Mouse (Mus musculus): ENCODE measurements around the gene Kpna2. TPM values are rescaled to one million over a fixed set of nuclear protein-coding genes. Genes with fewer than 3 reads are reported as not detected.
"Not testable (repeated sequence)": the region's sequence is repeated elsewhere in the genome, so short reads cannot be mapped to it uniquely, and the experiment has no call there.

Kpna2 gene
- polyA plus RNA-seq, 1 experiment from 2014 or later, result 567 TPM

GRCm38 (mm10) chr11:107027431-107028274 is 28.3 kb upstream of the Kpna2 start:
- peaks cover 56% of the 10 kb centered on the region for H3K4me1 ChIP-seq
- WGBS, result under 1% methylated on average over 107 of the region's 107 CpGs
- peak overlapping the region; percentile 66 for H3K4me2 ChIP-seq
- ATAC-seq (ENCODE audit: low FRiP score), result peak; percentile 92
- peak overlapping the region; percentile 85 for H3K27ac ChIP-seq
- H3K9me3 ChIP-seq, result no peaks in the 10 kb centered on the region
- H3K27me3 ChIP-seq, result 0 out of 2 replicates have a peak, but pooled peaks cover 16% of the 10 kb centered on the region
- peak overlapping the region; percentile 69 for H3K9ac ChIP-seq
- no peaks in the 10 kb centered on the region for H3K36me3 ChIP-seq (replicated peaks)
- peak overlapping the region; percentile 63 for H3K4me3 ChIP-seq (replicated peaks)

GRCm38 (mm10) chr11:107026554-107027430 is 27.5 kb upstream of the Kpna2 start:
- ATAC-seq (ENCODE audit: low FRiP score), result no peak
- peak overlapping the region; percentile 74 for H3K4me2 ChIP-seq
- H3K4me3 ChIP-seq (replicated peaks), result peak overlapping the region; percentile 63
- H3K4me1 ChIP-seq, result peaks cover 48% of the 10 kb centered on the region
- peak overlapping the region; percentile 69; the same call in 1 of the 2 replicates for H3K9ac ChIP-seq
- WGBS, result 10% methylated on average over 12 of the region's 12 CpGs
- H3K27ac ChIP-seq, result no peak overlapping the region
- no peaks in the 10 kb centered on the region for H3K36me3 ChIP-seq (replicated peaks)
- H3K9me3 ChIP-seq, result no peaks in the 10 kb centered on the region
- 0 out of 2 replicates have a peak, but pooled peaks cover 18% of the 10 kb centered on the region for H3K27me3 ChIP-seq

- H3K4me2 ChIP-seq, result peak within 1 kb of the TSS; percentile 74
- no peaks in the 10 kb centered on the region for H3K9me3 ChIP-seq
- WGBS, result under 1% methylated on average over 45 of the region's 45 CpGs
- peak within 1 kb of the TSS; percentile 63 for H3K4me3 ChIP-seq (replicated peaks)
- H3K27ac ChIP-seq, result 0 out of 2 replicates have a peak within 1 kb of the TSS, but pooled peaks have one; percentile 38
- H3K4me1 ChIP-seq, result peaks cover 43% of the 10 kb centered on the region
- peak within 1 kb of the TSS; percentile 48 for H3K9ac ChIP-seq
- H3K27me3 ChIP-seq, result 0 out of 2 replicates have a peak, but pooled peaks cover 18% of the 10 kb centered on the region
- no peaks in the 10 kb centered on the region for H3K36me3 ChIP-seq (replicated peaks)
- ATAC-seq (ENCODE audit: low FRiP score), result no peak
Observed at GRCm38 (mm10) chr11:107025411-107026321, 26.3 kb upstream of the Kpna2 start, which contains the start of gene 1810010H24Rik. TSS of gene 1810010H24Rik (plus strand) at chr11:107025681.

GRCm38 (mm10) chr11:107024406-107024805 is 25.1 kb upstream of the Kpna2 start:
- no peak for ATAC-seq (ENCODE audit: low FRiP score)
- WGBS, result 66% methylated on average over 4 of the region's 4 CpGs
- Histone ChIP-seq H3K9ac (peak overlapping the region; percentile 48; the same call in 1 of the 2 replicates), H3K27ac (no peak overlapping the region), H3K27me3 (0 out of 2 replicates have a peak, but pooled peaks cover 15% of the 10 kb centered on the region), H3K4me1 (peaks cover 43% of the 10 kb centered on the region), H3K36me3 (replicated peaks) (no peaks in the 10 kb centered on the region), H3K4me2 (peak overlapping the region; percentile 74), H3K9me3 (no peaks in the 10 kb centered on the region), H3K4me3 (replicated peaks) (no peak overlapping the region)

GRCm38 (mm10) chr11:107022050-107022683 is 22.8 kb upstream of the Kpna2 start:
- Histone ChIP-seq H3K9ac (no peak overlapping the region), H3K4me1 (peaks cover 30% of the 10 kb centered on the region), H3K27ac (no peak overlapping the region), H3K9me3 (no peaks in the 10 kb centered on the region), H3K27me3 (0 out of 2 replicates have a peak, but pooled peaks cover 14% of the 10 kb centered on the region), H3K4me3 (replicated peaks) (no peak overlapping the region), H3K36me3 (replicated peaks) (no peaks in the 10 kb centered on the region), H3K4me2 (no peak overlapping the region)
- WGBS, result 89% methylated on average over 13 of the region's 13 CpGs
- ATAC-seq (ENCODE audit: low FRiP score), result no peak

GRCm38 (mm10) chr11:107019722-107020121 is 20.4 kb upstream of the Kpna2 start:
- H3K27me3 ChIP-seq, result 0 out of 2 replicates have a peak, but pooled peaks cover 10% of the 10 kb centered on the region
- H3K4me1 ChIP-seq, result not testable (repeated sequence)

GRCm38 (mm10) chr11:107019318-107019717 is 20.0 kb upstream of the Kpna2 start:
- 0 out of 2 replicates have a peak, but pooled peaks cover 8% of the 10 kb centered on the region for H3K27me3 ChIP-seq
- 42% methylated on average over 4 of the region's 4 CpGs for WGBS
- H3K4me3 ChIP-seq (replicated peaks), result no peak overlapping the region
- H3K4me1 ChIP-seq, result peaks cover 3% of the 10 kb centered on the region
- ATAC-seq (ENCODE audit: low FRiP score), result no peak
- H3K36me3 ChIP-seq (replicated peaks), result no peaks in the 10 kb centered on the region
- no peak overlapping the region for H3K27ac ChIP-seq
- no peak overlapping the region for H3K9ac ChIP-seq
- H3K9me3 ChIP-seq, result no peaks in the 10 kb centered on the region
- no peak overlapping the region for H3K4me2 ChIP-seq

More at GRCm38 (mm10) chr11:107019722-107020121, 20.4 kb upstream of the Kpna2 start:
- ATAC-seq (ENCODE audit: low FRiP score); H3K4me2 ChIP-seq; H3K4me3 ChIP-seq (replicated peaks); H3K9ac ChIP-seq; H3K36me3 ChIP-seq (replicated peaks); H3K9me3 ChIP-seq; H3K27ac ChIP-seq: not testable (repeated sequence)
- 90% methylated on average over 5 of the region's 5 CpGs for WGBS

GRCm38 (mm10) chr11:107018606-107019005 is 19.3 kb upstream of the Kpna2 start:
- ATAC-seq (ENCODE audit: low FRiP score), result no peak
- H3K27ac ChIP-seq, result no peak overlapping the region
- 0 out of 2 replicates have a peak, but pooled peaks cover 3% of the 10 kb centered on the region for H3K27me3 ChIP-seq
- no peaks in the 10 kb centered on the region for H3K4me1 ChIP-seq
- no peaks in the 10 kb centered on the region for H3K9me3 ChIP-seq
- no peak overlapping the region for H3K4me2 ChIP-seq
- no peaks in the 10 kb centered on the region for H3K36me3 ChIP-seq (replicated peaks)
- H3K9ac ChIP-seq, result no peak overlapping the region
- WGBS, result 29% methylated on average over 8 of the region's 8 CpGs
- no peak overlapping the region for H3K4me3 ChIP-seq (replicated peaks)

GRCm38 (mm10) chr11:107017339-107017886 is 18.1 kb upstream of the Kpna2 start:
- Histone ChIP-seq H3K9ac (no peak overlapping the region), H3K4me1 (no peaks in the 10 kb centered on the region), H3K36me3 (replicated peaks) (no peaks in the 10 kb centered on the region), H3K9me3 (no peaks in the 10 kb centered on the region), H3K4me2 (no peak overlapping the region), H3K27me3 (no peaks in the 10 kb centered on the region), H3K27ac (no peak overlapping the region), H3K4me3 (replicated peaks) (no peak overlapping the region)
- WGBS, result 60% methylated on average over 6 of the region's 6 CpGs
- ATAC-seq (ENCODE audit: low FRiP score), result no peak

- Histone ChIP-seq H3K4me2 (no peak overlapping the region), H3K27ac (no peak overlapping the region), H3K4me3 (replicated peaks) (no peak overlapping the region), H3K36me3 (replicated peaks) (no peaks in the 10 kb centered on the region), H3K9me3 (no peaks in the 10 kb centered on the region), H3K9ac (no peak overlapping the region), H3K27me3 (no peaks in the 10 kb centered on the region), H3K4me1 (peaks cover 4% of the 10 kb centered on the region)
- ATAC-seq (ENCODE audit: low FRiP score), result no peak
- WGBS, result 80% methylated on average over 1 of the region's 1 CpGs
Observed at GRCm38 (mm10) chr11:107016893-107017292, 17.6 kb upstream of the Kpna2 start.

All from forebrain, embryonic 12.5 days (tissue).